Mouse (Mus musculus) lung, embryonic 15.5 days (tissue): ENCODE results near the gene Ppia. TPM values are rescaled to one million over a fixed set of nuclear protein-coding genes. Genes with fewer than 3 reads are reported as not detected.

ENCODE experiments used
- ATAC-seq: fragments of 200-750 bp; cut with Nextera tagmentation; 2 replicates; pipeline ENCODE4 v1.8.0; 2017; ENCODE audit warnings: moderate number of reproducible peaks, borderline replicate concordance; ENCODE audit not compliant: low FRiP score, low TSS enrichment; ENCODE audit errors: extremely low read depth
- H3K27ac ChIP-seq: fragments of 300-500 bp; sonication (generic); 2 replicates; pipeline ENCODE4 v1.5.1; 2015; ENCODE audit warnings: moderate library complexity, mild to moderate bottlenecking, inconsistent platforms
- H3K27me3 ChIP-seq: fragments of 300-500 bp; sonication (generic); 2 replicates; pipeline ENCODE4 v1.6.1; 2015; ENCODE audit warnings: inconsistent platforms
- H3K36me3 ChIP-seq: fragments of 300-500 bp; sonication (generic); 2 replicates; pipeline ENCODE4 v1.6.1; 2015; ENCODE audit warnings: inconsistent platforms
- H3K4me1 ChIP-seq: fragments of 300-500 bp; sonication (generic); 2 replicates; pipeline ENCODE4 v1.6.1; 2015; ENCODE audit warnings: inconsistent platforms
- H3K4me2 ChIP-seq: fragments of 300-500 bp; sonication (generic); 2 replicates; pipeline ENCODE4 v1.6.1; 2015; ENCODE audit warnings: inconsistent platforms, mild to moderate bottlenecking, moderate library complexity
- H3K4me3 ChIP-seq: fragments of 300-500 bp; sonication (generic); 2 replicates; pipeline ENCODE4 v1.5.1; 2015; ENCODE audit warnings: mild to moderate bottlenecking, inconsistent platforms
- H3K9ac ChIP-seq: fragments of 300-500 bp; sonication (generic); 2 replicates; pipeline ENCODE4 v1.6.1; 2015; ENCODE audit warnings: inconsistent platforms
- H3K9me3 ChIP-seq: fragments of 300-500 bp; sonication (generic); 2 replicates; pipeline ENCODE4 v1.6.1; 2016; ENCODE audit warnings: inconsistent platforms
- WGBS: fragments of 180-500 bp; shearing (Covaris S2); methylation state at CpG from one replicate; pipeline ENCODE4 v1.1.7; 2015; 5-methylcytosine and 5-hydroxymethylcytosine counted together
- polyA plus RNA-seq: library from polyadenylated mRNA; unstranded; fragments of >200 nt; fragmentation: Nextera tagmentation; extraction: Ambion mirVana; gene quantifications from 2 replicates; pipeline ENCODE4 v1.2.1, GENCODE M21; 2015

Ppia gene
- polyA plus RNA-seq, 1 experiment from 2014 or later, result 6,112 TPM

DNA sequence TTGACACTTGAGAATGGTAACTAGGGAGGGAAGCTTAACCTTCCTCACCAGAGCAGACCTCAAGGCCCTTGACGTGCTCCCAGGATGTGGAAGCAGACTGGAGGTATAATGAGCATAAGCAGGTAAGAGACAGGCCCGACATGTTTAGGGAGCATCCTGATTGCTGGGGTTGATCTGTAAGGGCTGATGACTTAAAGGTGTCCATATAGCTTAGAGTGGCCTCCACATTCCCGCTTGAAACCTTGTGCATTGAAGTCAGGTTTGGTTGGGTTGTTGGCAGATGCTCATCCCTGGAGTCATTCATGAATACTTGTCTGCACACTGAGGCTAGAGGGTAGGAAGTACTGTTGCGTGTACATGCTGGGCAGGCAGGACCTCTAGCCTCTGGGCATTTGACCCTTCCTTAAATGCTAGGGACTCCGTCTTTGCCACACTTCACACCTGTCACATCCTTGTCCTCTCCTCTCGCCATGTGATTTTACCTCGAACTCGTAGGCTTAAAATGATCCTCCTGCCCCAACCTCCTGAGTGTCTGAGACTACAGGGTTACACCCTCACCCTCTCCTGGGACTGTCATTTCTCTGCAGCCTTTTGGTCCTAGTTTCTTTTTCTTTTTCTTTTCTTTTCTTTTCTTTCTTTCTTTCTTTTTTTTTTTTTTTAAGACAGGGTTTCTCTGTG is 24.7 kb upstream of the Ppia start:
- Histone ChIP-seq H3K9ac (peak overlapping the region; percentile 91), H3K9me3 (no peaks in the 10 kb centered on the region), H3K4me3 (peak overlapping the region; percentile 86), H3K36me3 (peaks cover 3% of the 10 kb centered on the region; the same call in 1 of the 2 replicates), H3K4me2 (peak overlapping the region; percentile 90), H3K27me3 (no peaks in the 10 kb centered on the region), H3K27ac (no peak overlapping the region), H3K4me1 (peaks cover 18% of the 10 kb centered on the region)
- no peak for ATAC-seq
- 74% methylated on average over 8 of the region's 8 CpGs for WGBS

DNA sequence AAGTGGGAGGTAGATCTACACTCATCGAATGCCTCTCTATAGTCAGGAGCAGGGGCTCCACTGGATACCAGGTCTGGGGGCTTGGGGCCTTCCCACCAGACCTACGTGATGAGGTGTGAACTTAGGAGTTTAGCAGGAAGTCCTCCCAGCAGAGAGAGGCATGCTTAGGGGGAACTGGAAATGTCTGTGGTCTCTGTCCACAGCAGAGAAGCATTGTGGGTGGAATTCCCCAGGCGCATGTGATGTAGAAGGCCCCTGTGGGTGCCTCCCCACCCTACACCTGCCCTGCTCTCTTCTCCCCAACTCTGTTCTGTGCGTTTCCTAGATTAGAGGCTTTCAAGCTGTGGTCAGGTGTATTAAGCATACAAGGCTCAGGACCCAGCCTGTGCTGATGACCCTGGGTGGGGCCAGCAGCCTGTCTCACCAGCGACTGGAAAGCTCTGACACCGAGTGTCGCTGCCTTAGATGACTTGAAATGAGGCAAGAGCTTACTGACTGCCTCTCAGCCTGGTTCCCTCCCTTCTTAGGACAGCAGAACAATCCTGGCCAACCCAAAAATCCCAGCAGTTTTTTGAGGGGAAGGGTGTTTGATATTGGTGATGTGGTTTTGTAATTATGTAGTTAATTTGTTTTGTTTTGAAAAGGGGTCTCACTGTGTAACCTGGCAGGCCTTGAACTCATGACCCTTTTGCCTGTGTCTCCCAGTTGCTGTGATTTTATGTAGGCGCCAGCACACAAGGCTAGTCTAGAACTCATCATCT is 23.5 kb upstream of the Ppia start:
- peaks cover 13% of the 10 kb centered on the region for H3K36me3 ChIP-seq
- no peaks in the 10 kb centered on the region for H3K27me3 ChIP-seq
- WGBS, result 79% methylated on average over 8 of the region's 8 CpGs
- no peak overlapping the region for H3K4me3 ChIP-seq
- H3K9ac ChIP-seq, result no peak overlapping the region
- no peak for ATAC-seq
- no peaks in the 10 kb centered on the region for H3K9me3 ChIP-seq
- H3K4me2 ChIP-seq, result no peak overlapping the region; the same call in 1 of the 2 replicates
- H3K4me1 ChIP-seq, result peaks cover 18% of the 10 kb centered on the region
- no peak overlapping the region for H3K27ac ChIP-seq

DNA sequence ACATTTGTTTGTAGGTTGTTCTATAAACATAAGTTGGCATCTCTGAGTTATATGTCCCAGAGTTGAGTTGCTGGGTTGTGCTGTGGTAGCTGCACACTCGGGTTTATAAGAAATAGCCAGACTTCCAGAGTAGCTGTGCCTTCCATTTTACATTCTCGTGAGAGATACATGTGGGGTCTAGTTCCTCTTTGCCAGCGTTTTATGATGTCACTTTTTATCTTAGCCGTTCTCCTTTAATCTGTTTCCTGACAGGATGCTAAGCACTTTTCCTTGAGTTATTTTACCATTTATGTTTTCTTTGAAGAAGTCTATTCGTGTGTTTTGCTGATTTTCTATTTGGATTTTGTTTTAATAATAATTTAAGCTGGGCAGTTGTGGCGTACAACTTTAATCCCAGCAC is 22.4 kb upstream of the Ppia start:
- peaks cover 18% of the 10 kb centered on the region for H3K4me1 ChIP-seq
- no peak overlapping the region for H3K4me2 ChIP-seq
- ATAC-seq, result no peak
- H3K36me3 ChIP-seq, result peaks cover 25% of the 10 kb centered on the region
- no peaks in the 10 kb centered on the region for H3K9me3 ChIP-seq
- H3K9ac ChIP-seq, result no peak overlapping the region
- no peaks in the 10 kb centered on the region for H3K27me3 ChIP-seq
- H3K4me3 ChIP-seq, result no peak overlapping the region
- no peak overlapping the region; the same call in 1 of the 2 replicates for H3K27ac ChIP-seq
- WGBS, result 73% methylated on average over 6 of the region's 6 CpGs

DNA sequence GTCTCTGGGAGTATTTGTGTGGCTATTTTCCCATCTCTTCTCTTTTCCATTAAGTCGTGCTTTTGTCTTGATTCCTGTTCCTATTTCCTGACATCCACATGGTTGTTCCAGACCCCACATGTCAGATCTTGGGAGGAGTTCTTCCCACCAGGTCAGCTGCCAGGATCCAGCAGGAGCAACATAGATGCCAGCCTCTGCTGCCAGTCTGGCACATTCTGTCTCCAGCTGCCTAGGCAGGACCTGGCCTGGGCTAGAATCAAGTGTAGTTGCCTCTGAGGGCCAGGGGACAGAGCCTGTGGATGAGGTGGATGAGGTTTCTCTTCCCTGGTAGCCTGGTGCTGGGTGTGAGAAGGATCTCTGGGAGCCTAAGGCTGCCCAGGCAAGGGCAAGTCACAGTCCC is 21.4 kb upstream of the Ppia start:
- Histone ChIP-seq H3K27me3 (no peaks in the 10 kb centered on the region), H3K36me3 (peaks cover 35% of the 10 kb centered on the region), H3K4me2 (no peak overlapping the region), H3K9ac (no peak overlapping the region), H3K4me1 (peaks cover 18% of the 10 kb centered on the region), H3K9me3 (no peaks in the 10 kb centered on the region), H3K4me3 (no peak overlapping the region), H3K27ac (peak overlapping the region; percentile 58)
- ATAC-seq, result no peak
- WGBS, result 50% methylated on average over 1 of the region's 1 CpGs

DNA sequence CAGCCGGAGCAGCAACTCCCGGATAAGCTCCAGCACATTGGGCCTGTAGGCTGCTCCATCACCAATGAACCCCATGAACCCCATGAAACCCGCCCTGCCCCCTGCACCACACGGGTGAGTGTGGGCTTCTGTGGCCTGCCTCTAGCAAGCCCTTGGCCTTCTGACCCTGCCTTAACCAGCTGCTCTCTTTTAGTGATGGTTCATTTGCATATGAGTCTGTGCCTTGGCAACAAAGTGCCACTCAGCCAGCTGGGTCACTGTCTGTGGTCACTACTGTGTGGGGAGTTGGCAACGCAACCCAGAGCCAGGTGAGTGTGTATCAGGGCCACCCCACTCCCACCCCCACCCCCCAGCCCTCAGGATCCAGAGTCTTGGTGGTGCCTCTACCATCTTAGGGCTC is 19.7 kb upstream of the Ppia start:
- H3K4me3 ChIP-seq, result no peak overlapping the region
- H3K27ac ChIP-seq, result no peak overlapping the region
- peaks cover 8% of the 10 kb centered on the region for H3K4me1 ChIP-seq
- no peak overlapping the region for H3K9ac ChIP-seq
- H3K27me3 ChIP-seq, result no peaks in the 10 kb centered on the region
- H3K36me3 ChIP-seq, result peaks cover 50% of the 10 kb centered on the region
- ATAC-seq, result no peak
- no peaks in the 10 kb centered on the region for H3K9me3 ChIP-seq
- 85% methylated on average over 5 of the region's 5 CpGs for WGBS
- H3K4me2 ChIP-seq, result no peak overlapping the region

DNA sequence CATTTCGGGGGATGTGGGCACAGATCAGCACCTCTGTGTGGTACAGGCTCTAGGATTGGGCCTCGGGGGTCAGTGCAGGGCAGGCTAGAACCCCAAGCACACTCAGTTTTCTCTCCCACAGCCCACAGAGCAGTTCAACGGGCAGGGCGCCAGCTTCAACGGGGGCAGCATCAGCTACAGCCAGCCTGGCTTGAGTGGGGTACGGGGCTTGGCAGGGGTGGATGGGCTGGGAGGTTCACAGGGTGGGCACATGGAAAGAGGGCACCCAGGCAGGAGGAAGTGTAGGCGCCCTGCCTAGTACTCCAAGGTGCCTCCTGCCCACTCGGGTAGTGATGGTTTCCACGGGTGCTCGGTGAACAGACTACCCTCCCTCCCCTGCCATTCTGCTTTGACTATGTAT is 17.1 kb upstream of the Ppia start:
- Histone ChIP-seq H3K27ac (no peak overlapping the region), H3K27me3 (no peaks in the 10 kb centered on the region), H3K4me1 (no peaks in the 10 kb centered on the region), H3K4me3 (no peak overlapping the region), H3K9me3 (no peaks in the 10 kb centered on the region), H3K9ac (no peak overlapping the region), H3K4me2 (no peak overlapping the region), H3K36me3 (peaks cover 71% of the 10 kb centered on the region)
- ATAC-seq, result no peak
- WGBS, result 93% methylated on average over 10 of the region's 10 CpGs

DNA sequence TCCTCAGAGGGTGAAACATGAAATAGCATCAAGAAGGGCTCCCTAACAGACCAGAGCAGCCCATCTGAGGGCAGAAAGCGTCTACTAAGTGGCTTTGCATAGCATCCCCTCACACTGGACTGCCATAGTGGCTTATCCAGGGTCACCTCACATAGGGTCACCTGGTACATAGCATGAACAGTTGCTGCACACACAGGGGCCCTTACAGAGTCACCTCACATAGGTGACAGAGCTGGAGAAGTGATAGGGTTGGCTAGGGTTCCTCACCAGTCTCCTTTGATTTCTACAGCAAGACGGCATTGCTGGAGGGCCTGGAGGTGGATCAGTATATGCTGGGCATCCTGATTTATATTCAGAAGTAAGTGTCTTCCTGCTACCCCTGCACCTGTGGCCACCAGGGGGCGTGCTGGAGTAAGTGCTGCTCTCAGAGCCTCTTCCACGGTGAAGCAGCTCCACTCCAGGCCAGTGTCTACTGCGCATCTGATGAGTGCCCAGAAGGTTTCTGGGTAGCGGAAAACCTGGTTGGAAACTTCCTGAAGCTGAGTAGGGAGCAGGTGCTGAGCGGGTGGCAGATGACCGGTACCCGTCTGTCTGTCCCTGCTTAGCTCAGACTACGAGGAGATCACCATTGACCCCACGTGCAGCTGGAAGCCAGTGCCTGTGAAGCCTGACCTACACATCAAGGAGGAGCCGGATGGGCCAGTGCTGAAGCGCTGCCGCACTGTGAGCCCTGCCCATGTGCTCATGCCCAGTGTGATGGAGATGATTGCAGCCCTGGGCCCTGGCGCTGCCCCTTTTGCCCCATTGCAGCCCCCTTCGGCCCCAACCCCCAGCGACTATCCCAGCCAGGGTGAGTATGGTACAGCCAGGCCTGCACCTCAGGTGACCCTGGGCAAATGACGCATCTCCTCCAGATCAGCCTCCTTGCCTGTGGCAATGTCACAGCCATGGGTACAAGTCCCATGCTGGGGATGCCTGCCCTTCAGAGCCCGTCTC is 12.4 kb upstream of the Ppia start:
- 84% methylated on average over 19 of the region's 19 CpGs for WGBS

DNA sequence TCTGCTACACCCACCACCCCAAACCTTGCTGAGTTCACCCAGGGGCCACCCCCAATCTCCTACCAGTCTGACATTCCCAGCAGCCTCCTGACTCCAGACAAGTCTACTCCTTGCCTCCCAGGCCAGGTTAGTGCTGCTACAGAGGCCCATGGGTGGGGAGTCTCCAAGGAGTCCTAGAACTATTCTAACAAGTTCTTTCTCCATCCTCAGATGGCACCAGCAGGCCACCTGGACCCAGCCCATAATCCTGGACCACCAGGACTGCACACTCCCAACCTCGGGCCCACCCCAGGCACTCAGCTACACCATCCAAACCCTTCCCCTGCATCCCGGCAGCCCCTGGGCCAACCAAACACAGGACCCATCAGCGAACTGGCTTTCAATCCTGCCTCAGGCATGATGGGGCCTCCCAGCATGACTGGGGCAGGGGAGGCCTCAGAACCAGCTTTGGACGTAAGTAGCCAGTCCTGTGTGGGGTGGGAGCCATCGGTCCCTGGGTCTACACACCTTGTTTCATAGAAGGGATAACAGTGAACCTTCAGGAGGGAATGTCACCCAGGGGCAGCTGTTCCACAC is 11.3 kb upstream of the Ppia start:
- H3K36me3 ChIP-seq, result peaks cover 62% of the 10 kb centered on the region
- WGBS, result 90% methylated on average over 5 of the region's 5 CpGs

More for the DNA sequence above, 12.4 kb upstream of the Ppia start:
- Histone ChIP-seq H3K4me2 (no peak overlapping the region), H3K9ac (no peak overlapping the region), H3K9me3 (no peaks in the 10 kb centered on the region), H3K4me3 (no peak overlapping the region), H3K27me3 (no peaks in the 10 kb centered on the region), H3K4me1 (peaks cover 33% of the 10 kb centered on the region), H3K27ac (no peak overlapping the region), H3K36me3 (peaks cover 74% of the 10 kb centered on the region)
- ATAC-seq, result no peak

DNA sequence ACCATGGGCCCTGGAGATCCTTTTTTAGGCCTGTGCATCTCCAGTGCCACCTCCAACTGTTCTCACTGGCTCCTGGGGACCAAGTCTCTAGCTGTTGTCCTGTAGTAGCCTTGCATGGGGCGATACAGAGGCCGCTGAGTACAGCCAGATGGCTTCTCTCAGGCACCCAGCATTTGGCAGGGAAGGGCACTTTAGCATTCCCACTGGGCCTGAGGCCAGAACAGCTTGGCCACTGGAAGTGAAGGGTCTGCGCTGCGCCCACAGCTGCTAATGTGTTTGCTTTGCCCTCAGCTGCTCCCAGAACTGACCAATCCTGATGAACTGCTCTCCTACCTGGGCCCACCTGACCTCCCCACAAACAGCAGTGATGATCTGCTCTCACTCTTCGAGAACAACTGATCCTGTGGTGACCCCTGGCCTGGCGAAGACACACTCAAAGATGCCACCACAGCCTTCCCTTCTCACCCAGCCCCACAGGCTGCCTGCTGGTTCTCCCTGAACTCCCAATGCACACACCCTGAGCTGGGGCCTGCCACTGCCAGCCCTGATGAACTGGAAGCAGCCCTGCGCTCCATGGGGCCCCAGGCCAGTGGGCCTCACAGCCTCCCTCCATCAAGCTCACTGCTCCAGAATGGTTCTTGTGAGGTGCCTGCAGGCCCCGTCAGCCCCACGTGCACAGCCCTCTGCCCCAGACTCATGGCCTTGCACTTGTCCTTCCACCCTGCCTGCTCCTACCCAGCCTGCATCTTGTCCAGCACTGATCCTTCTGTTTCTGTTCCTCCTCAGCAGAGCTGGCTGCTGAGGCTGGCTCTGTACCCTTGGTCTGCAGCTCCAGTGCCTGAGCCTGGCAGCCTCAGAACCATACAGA is 10.3 kb upstream of the Ppia start:
- Histone ChIP-seq H3K4me3 (no peak overlapping the region), H3K9ac (no peak overlapping the region)
- peak; percentile 40 for ATAC-seq

More for the DNA sequence above, 11.3 kb upstream of the Ppia start:
- H3K9me3 ChIP-seq, result no peaks in the 10 kb centered on the region
- H3K4me1 ChIP-seq, result peaks cover 33% of the 10 kb centered on the region
- H3K4me2 ChIP-seq, result no peak overlapping the region
- H3K27ac ChIP-seq, result 0 out of 2 replicates have a peak overlapping the region, but pooled peaks have one; percentile 27
- no peak overlapping the region for H3K9ac ChIP-seq
- ATAC-seq, result no peak; the same call in 1 of the 2 replicates
- H3K27me3 ChIP-seq, result no peaks in the 10 kb centered on the region
- H3K4me3 ChIP-seq, result no peak overlapping the region

DNA sequence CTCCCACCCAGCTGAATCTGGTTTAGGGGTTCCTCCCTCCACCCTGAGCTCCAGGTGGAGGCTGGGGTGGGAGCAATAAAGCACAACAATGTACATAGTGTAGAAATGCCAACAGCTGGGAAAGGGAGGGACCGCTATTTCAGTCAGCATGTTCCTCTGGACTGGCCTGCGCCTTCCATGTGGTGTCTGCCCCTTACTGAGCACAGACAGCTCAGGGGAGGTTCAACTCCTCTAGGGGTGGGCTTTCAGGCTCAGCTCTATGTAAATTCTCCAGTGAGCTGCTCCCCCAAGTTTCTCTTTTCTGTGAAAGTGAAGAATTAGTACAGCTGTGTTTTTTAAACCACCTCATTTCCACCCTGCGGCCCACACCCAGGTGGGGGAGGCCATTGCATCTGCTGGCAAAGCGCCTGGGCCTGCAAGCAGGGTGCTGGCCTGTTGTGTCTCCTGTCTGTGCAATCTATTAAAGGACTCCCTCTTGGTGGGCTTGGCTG is 9.6 kb upstream of the Ppia start:
- Histone ChIP-seq H3K27ac (peak overlapping the region; percentile 81), H3K9ac (no peak overlapping the region), H3K4me2 (no peak overlapping the region), H3K4me3 (no peak overlapping the region), H3K27me3 (no peaks in the 10 kb centered on the region), H3K36me3 (peaks cover 47% of the 10 kb centered on the region), H3K4me1 (peaks cover 33% of the 10 kb centered on the region), H3K9me3 (no peaks in the 10 kb centered on the region)
- 62% methylated on average over 4 of the region's 4 CpGs for WGBS
- ATAC-seq, result peak; percentile 24; the same call in 1 of the 2 replicates

More for the DNA sequence above, 10.3 kb upstream of the Ppia start:
- 51% methylated on average over 9 of the region's 9 CpGs for WGBS
- Histone ChIP-seq H3K36me3 (peaks cover 52% of the 10 kb centered on the region), H3K27me3 (no peaks in the 10 kb centered on the region), H3K4me2 (no peak overlapping the region), H3K4me1 (peaks cover 33% of the 10 kb centered on the region), H3K9me3 (no peaks in the 10 kb centered on the region), H3K27ac (peak overlapping the region; percentile 81)
